Mouse (Mus musculus): Measurements from ENCODE around the gene Snx12. TPM values are rescaled to one million over a fixed set of nuclear protein-coding genes. Genes with fewer than 3 reads are reported as not detected.

Gene Snx12
- 10 to 100 TPM; 37.6 to 42.3 TPM for total RNA-seq (2023)

DNA sequence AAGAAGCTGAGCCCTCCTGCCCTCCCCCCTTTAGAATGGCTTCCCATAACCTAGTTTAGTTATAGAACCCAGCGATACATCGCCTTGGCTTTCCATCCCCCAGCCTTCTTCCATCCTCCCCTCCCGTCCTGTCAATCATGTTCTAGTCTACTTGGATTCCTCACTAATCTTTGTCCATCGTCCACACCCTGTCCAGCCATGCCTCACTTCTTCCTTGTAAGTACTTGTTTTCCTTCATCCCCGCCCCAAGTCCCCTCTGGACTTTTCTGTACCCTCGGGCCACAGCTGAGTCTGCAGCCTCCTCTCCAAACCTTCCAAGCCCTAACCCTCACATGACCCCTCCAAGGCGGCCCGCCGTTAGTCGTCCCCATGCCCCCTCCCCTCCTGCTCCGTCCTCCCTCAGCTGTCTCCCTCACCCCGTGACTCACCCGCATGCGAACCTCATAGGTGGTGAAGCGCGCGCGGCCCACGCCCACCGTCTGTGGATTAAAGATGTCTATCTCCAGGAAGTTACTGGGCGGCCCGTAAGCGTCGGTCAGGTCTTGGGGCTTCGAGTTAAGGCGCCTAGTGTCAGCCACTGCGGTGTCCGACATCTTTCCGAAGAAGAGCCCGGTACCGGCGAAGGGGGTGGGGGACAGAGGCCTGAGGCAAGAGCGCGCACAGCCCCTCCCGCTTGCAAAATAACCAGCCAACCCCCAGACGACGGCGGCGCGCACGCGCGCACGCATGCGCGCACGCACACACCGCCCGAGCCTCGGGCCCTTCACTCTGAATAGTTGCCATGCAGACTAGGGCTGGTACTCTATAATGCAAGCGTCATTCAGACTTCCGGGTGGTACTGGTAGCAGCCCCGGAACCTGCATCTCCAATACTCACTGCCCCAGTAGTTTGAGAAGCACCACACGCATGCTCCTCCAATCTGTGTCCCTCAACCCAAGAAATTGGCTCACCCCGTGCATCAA lies at the start of gene Snx12:
TSS of gene Snx12 (minus strand) at position 730 of the 962 bp plus-strand sequence.

DNA sequence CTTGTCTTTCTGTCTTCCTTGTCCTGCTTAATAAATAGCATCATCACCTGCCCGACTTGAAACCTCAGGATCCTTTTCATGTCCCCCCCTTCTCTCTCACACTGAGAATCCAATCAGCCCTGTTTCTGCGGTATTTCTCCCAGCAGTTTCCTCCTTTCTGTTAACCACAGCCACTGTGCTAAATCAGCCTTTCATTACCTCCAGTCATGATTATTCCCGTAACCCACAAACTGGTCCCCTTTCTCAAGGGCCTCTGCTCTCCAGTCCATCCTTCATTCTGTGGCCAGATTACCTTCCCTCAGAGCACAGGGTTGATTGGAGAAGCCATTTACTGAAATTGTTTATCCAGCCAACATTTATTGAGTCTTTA lies 46.4 kb upstream of the Snx12 start, which contains the start of gene Gm20489:
TSS of gene Gm20489 (minus strand) at position 269 of the 370 bp plus-strand sequence.

DNA sequence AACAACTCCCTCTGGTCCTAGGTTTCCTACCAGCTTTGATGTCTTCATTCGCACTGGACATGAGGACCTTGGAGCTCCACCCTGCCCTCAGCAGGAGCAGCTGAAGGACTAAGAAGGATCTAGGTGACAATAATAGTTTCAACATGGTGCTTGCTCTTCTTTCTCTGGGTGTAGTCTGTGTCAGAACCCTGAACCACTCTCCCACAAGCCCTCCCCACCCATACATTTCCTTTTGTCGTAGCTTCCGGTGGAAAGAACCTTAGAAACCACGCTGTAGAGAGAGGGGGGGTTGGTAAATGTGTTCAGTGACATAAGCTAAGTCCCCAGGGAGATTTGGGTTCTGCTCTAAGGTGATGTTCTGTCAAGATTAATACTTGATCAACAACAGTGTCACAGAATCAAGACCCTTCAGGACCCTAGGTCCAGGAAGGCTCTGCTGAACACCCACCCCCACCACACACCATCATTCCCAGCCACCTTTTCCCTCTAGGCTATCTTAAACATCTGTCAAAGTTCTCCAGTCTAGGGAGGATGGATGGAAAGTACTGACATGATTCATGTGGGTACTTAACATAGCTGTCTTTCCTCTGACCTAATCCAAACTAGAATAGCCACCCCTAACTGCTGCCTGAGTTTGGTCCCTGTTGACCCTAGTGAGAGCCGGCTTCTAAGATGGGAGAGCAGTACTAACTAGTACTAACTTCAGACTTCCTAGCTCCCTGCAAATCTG lies 45.8 kb upstream of the Snx12 start, which contains the start of gene Il2rg:
TSS of gene Il2rg (minus strand) at position 231 of the 730 bp plus-strand sequence.

DNA sequence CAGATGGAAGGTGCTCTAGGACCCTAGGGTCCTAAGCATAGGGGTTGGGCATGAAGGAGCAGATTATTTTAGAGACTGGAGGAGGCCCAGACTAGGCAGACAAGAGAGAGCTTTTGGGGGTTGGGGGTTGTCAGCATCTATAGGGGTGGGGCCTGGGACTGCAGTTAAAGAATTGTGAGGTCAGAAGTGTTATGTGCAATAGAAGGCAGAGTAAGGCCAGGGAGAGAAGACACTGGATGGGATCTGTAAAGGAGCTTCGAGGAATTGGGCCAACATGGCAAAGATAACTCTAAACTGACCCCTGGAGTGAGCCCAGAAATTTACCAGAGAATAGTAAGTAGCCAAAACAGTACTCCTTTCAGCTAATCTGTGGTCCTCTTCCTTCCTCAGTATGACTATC lies 41.5 kb upstream of the Snx12 start, which contains the start of gene Gm614:
TSS of gene Gm614 (minus strand) at position 101 of the 400 bp plus-strand sequence.

DNA sequence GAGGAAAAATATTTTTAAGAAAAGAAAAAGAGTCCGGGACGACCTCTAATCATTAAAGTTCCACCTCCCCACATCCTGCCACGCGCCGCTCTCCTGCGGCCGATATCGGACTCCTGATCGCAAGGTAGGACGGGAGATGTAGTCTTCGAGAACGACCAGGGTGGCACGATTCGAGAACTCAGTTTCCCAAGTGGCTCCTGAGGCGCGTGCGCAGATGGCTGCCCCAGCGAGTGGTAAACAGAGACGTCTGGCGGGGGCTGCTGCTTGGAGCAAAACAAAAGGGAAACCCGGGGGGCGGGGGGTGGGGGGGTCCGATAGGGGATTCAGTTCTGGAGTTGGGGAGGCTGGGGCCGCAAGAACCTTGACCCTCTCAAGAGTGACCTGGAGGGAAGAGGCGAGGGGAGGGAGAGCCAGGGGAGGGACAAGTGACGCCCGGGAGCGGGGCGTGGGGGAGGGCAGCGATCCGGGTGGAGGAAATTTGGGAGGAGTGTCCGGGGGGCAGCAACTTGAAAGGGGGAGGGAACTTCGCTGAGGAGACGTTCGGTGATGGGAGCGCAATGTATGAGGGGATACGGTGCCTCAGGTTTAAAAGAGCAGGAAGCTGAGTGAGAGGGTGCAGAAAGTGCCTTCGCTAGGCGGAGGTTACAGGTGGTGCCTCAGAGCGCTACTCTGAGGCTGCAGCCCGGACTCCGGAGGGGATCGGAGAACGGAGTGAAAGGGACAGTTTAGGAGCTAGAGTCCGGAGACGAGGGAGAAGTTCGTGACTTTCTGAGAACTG lies 31.8 kb upstream of the Snx12 start, which contains the start of gene Foxo4:
TSS of gene Foxo4 (plus strand) at position 577 of the 778 bp plus-strand sequence.

DNA sequence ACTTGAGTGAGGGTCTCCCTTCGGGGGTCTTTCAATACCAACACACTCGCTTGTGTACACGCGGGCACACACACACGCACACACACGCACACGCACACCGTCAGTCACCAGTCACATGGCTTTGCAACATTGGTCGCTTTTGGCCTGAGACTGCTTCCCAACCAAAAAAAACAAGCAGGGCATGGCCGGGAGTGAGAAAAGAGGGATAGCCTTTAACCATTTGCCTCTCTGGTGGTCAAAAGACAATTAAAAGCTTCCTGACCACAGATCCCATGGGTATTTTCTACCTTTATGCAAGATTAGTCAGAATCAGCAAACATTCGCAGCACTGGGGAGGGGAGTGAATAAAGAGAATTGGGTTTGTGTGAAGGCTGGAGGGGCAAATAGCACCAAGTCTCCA lies 136.4 kb downstream of the Snx12 start, which contains the start of gene Slc7a3:
TSS of gene Slc7a3 (minus strand) at position 101 of the 400 bp plus-strand sequence.

DNA sequence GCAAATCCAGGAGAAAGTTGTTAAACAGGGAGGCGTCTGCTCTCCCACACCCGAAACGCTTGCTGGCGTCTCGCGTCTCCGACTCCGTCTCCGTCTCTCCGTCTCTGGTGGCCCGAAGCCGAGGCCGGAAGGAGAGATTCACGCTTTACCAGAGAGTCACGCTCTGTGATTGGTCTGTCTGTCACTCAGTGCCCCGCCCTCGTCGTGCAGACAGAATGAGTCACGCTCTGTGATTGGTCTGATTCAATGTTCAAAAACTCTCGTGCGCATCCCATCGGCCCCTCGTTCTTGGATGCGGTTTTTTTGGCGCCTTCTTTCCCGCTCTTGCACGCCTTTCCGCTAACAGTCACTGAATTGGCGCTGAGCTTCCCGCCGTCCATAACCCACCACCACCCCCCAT lies 162.8 kb downstream of the Snx12 start, which contains the start of gene Tex11:
TSS of gene Tex11 (minus strand) at position 127 of the 400 bp plus-strand sequence.

Other genes starting within 250 kb of the Snx12 start
- not detected for gene Tex11, start 162.9 kb downstream of the Snx12 start, total RNA-seq (2023)
- not detected for gene Slc7a3, start 136.5 kb downstream of the Snx12 start, total RNA-seq (2023)
- 10 to 100 TPM; 23.9 to 26.7 TPM for gene Foxo4, start 32.0 kb upstream of the Snx12 start, total RNA-seq (2023)
- gene Gm614, start 41.4 kb upstream of the Snx12 start, total RNA-seq (2023) = 1 to 10 TPM; 3.0 to 3.6 TPM
- 10 to 100 TPM; 32.3 to 34.3 TPM for gene Il2rg, start 45.7 kb upstream of the Snx12 start, total RNA-seq (2023)
- gene Gm20489, start 46.5 kb upstream of the Snx12 start, total RNA-seq (2023) = not detected
- gene Med12, start 51.5 kb upstream of the Snx12 start, total RNA-seq (2023) = 10 to 100 TPM; 56.9 to 61.0 TPM
- gene Nlgn3, start 76.6 kb upstream of the Snx12 start, total RNA-seq (2023) = under 1 TPM in 1 of 2 experiments, not detected in 1; 0.51 TPM
- not detected for gene Gjb1, start 153.8 kb upstream of the Snx12 start, total RNA-seq (2023)
- 10 to 100 TPM; 14.2 to 20.6 TPM for gene Zmym3, start 198.3 kb upstream of the Snx12 start, total RNA-seq (2023)
- gene Nono, start 206.8 kb upstream of the Snx12 start, total RNA-seq (2023) = 100 to 1,000 TPM; 108 to 168 TPM
- gene Itgb1bp2, start 226.5 kb upstream of the Snx12 start, total RNA-seq (2023) = 1 to 10 TPM; 1.6 TPM

All from neutrophil, adult 59 days (primary cell).